Mouse (Mus musculus): ENCODE data around the gene Manf. TPM values are rescaled to one million over a fixed set of nuclear protein-coding genes. Genes with fewer than 3 reads are reported as not detected.

Manf gene
- polyA plus RNA-seq, 1 experiment from 2014 or later: 284 TPM

DNA sequence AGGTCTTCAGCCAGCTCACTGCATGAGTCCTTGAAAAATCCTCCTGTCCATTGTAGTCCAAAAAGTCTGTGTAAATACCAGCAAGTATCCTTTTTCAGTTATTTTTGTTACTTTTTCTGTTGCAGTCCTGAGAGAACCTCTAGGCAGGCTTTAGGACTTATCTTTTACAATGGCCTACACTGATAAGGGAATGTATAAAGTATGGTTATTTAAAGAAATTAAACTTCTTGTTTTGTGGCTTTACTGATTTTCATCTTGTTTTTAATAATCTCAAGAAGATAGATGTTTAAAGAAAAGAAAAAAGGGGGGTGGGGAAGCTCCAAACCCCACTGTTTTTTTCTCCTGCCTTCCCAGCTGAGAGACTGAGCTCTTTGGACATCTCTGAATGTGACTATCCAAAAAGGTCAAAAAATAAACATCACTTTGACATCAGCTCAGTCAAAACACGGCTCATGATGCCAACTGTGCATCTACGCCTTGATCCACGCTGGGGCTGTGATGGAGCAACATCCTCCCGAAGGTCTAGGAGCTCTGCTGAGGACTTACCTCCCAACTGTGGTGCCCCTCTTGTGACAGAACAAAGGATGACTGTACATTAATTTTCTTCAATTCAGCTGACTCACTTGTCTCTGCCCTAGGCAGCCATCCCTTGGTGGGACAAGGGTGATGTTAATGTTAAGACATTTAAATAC is 11.5 kb upstream of the Manf start:
- H3K9ac ChIP-seq (ENCODE audit: low read length): no peak overlapping the region
- WGBS: 71% methylated on average over 4 of the region's 4 CpGs
- ATAC-seq (ENCODE audit: insufficient read depth, low FRiP score, low TSS enrichment): no peak

DNA sequence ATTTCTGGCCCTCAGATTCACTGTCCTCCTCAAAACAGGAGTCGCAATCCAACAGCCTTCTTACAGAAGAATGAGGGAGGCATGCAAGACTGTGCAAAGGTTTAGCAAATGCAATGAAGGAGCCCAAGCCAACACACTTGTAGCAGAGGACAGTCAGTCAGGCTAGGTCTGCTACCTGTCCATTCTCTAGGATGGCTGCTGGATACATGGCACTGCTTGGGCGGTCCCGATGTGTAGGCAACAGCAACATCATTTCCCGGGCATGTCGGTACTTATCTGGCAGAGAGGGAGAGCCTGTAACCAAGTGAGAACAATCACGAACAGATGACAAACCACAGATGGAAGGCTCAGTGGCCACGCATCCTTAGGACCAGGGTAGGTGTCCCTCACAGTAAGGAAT is 9.8 kb upstream of the Manf start:
- H3K4me3 ChIP-seq (ENCODE audit: low read depth, low read length): no peak overlapping the region
- H3K9ac ChIP-seq (ENCODE audit: low read length): no peak overlapping the region
- no peak overlapping the region for H3K27ac ChIP-seq (ENCODE audit: low read depth, low read length)
- no peaks in the 10 kb centered on the region for H3K27me3 ChIP-seq (ENCODE audit: control insufficient read depth, insufficient read depth, low read length)
- no peaks in the 10 kb centered on the region for H3K36me3 ChIP-seq (ENCODE audit: control insufficient read depth, insufficient read depth, low read length)
- ATAC-seq (ENCODE audit: insufficient read depth, low FRiP score, low TSS enrichment) (no peak), DNase-seq (ENCODE audit: low spot score) (no peak)
- H3K9me3 ChIP-seq (ENCODE audit: control insufficient read depth, low read length): no peaks in the 10 kb centered on the region
- WGBS: 92% methylated on average over 7 of the region's 7 CpGs
- no peak overlapping the region for H3K4me2 ChIP-seq (ENCODE audit: low read depth)
- H3K4me1 ChIP-seq (ENCODE audit: control insufficient read depth, insufficient read depth, low read length): no peaks in the 10 kb centered on the region

More for the DNA sequence above, 11.5 kb upstream of the Manf start:
- no peaks in the 10 kb centered on the region for H3K27me3 ChIP-seq (ENCODE audit: control insufficient read depth, insufficient read depth, low read length)
- DNase-seq (ENCODE audit: low spot score): no peak
- no peak overlapping the region for H3K4me3 ChIP-seq (ENCODE audit: low read depth, low read length)
- H3K4me1 ChIP-seq (ENCODE audit: control insufficient read depth, insufficient read depth, low read length): no peaks in the 10 kb centered on the region
- H3K4me2 ChIP-seq (ENCODE audit: low read depth): no peak overlapping the region
- H3K27ac ChIP-seq (ENCODE audit: low read depth, low read length): no peak overlapping the region
- H3K36me3 ChIP-seq (ENCODE audit: control insufficient read depth, insufficient read depth, low read length): no peaks in the 10 kb centered on the region
- no peaks in the 10 kb centered on the region for H3K9me3 ChIP-seq (ENCODE audit: control insufficient read depth, low read length)

DNA sequence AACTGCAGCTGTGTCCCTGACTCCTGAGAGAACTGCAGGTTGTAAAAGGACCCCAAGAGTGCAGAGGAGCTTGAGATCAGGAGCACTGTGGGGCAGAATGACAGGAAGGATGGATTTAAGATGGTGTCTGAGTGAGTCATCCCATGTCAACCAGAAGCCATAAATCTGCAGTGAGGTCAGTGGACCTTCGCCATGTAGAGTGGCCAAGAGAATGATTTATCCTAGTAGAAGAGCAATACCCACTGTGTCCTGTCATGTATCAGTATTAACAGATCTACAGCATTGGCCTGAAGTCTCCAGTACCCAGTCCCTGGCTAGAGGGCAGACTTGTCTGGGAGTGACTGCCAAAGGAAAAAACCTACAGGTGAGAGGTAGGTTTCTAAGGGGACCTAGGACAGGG is 7.1 kb upstream of the Manf start:
- H3K27ac ChIP-seq (ENCODE audit: low read depth, low read length): no peak overlapping the region
- no peaks in the 10 kb centered on the region for H3K27me3 ChIP-seq (ENCODE audit: control insufficient read depth, insufficient read depth, low read length)
- no peaks in the 10 kb centered on the region for H3K4me1 ChIP-seq (ENCODE audit: control insufficient read depth, insufficient read depth, low read length)
- no peak overlapping the region for H3K9ac ChIP-seq (ENCODE audit: low read length)
- no peak overlapping the region for H3K4me3 ChIP-seq (ENCODE audit: low read depth, low read length)
- 82% methylated on average over 1 of the region's 1 CpGs for WGBS
- ATAC-seq (ENCODE audit: insufficient read depth, low FRiP score, low TSS enrichment) (no peak), DNase-seq (ENCODE audit: low spot score) (no peak)
- H3K4me2 ChIP-seq (ENCODE audit: low read depth): no peak overlapping the region
- H3K36me3 ChIP-seq (ENCODE audit: control insufficient read depth, insufficient read depth, low read length): no peaks in the 10 kb centered on the region
- no peaks in the 10 kb centered on the region for H3K9me3 ChIP-seq (ENCODE audit: control insufficient read depth, low read length)

DNA sequence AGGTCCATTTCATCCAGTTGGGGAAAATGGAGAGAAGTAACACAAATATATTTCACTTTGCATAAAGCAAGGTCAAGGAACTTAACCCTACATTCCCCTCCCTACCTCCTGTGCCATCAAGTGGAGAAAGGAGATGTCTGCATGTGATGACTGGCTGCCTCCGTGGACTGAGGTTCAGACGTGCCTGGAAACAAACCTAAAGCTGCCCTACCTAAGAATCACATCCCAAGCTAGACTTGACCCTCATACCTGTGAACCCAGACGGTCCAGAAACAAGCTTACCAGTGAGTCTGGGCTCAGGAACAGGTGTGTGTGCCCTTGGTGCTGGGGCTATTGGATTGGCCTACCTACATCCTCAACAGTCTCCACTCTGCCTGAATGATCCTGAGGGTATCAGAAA is 1.5 kb upstream of the Manf start:
- no peaks in the 10 kb centered on the region for H3K9me3 ChIP-seq (ENCODE audit: control insufficient read depth, low read length)
- peaks cover 10% of the 10 kb centered on the region for H3K36me3 ChIP-seq (ENCODE audit: control insufficient read depth, insufficient read depth, low read length)
- no peak overlapping the region for H3K4me3 ChIP-seq (ENCODE audit: low read depth, low read length)
- ATAC-seq (ENCODE audit: insufficient read depth, low FRiP score, low TSS enrichment) (no peak), DNase-seq (ENCODE audit: low spot score) (no peak)
- H3K27me3 ChIP-seq (ENCODE audit: control insufficient read depth, insufficient read depth, low read length): no peaks in the 10 kb centered on the region
- no peak overlapping the region for H3K27ac ChIP-seq (ENCODE audit: low read depth, low read length)
- WGBS: 57% methylated on average over 3 of the region's 3 CpGs
- no peak overlapping the region for H3K9ac ChIP-seq (ENCODE audit: low read length)
- H3K4me1 ChIP-seq (ENCODE audit: control insufficient read depth, insufficient read depth, low read length): peaks cover 12% of the 10 kb centered on the region
- peak overlapping the region; percentile 12; the same call in 1 of the 2 replicates for H3K4me2 ChIP-seq (ENCODE audit: low read depth)

GRCm38 (mm10) chr9:106892552-106892875 is 735 bp upstream of the Manf start:
- H3K36me3 ChIP-seq (ENCODE audit: control insufficient read depth, insufficient read depth, low read length): peaks cover 13% of the 10 kb centered on the region
- peak overlapping the region; percentile 97 for H3K9ac ChIP-seq (ENCODE audit: low read length)
- peak overlapping the region; percentile 92 for H3K4me3 ChIP-seq (ENCODE audit: low read depth, low read length)
- no peaks in the 10 kb centered on the region for H3K9me3 ChIP-seq (ENCODE audit: control insufficient read depth, low read length)
- H3K4me1 ChIP-seq (ENCODE audit: control insufficient read depth, insufficient read depth, low read length): peaks cover 12% of the 10 kb centered on the region
- DNase-seq (ENCODE audit: low spot score) (no peak), ATAC-seq (ENCODE audit: insufficient read depth, low FRiP score, low TSS enrichment) (no peak)
- H3K27me3 ChIP-seq (ENCODE audit: control insufficient read depth, insufficient read depth, low read length): no peaks in the 10 kb centered on the region
- 0% methylated on average over 9 of the region's 9 CpGs for WGBS
- peak overlapping the region; percentile 64 for H3K4me2 ChIP-seq (ENCODE audit: low read depth)
- peak overlapping the region; percentile 89 for H3K27ac ChIP-seq (ENCODE audit: low read depth, low read length)

DNA sequence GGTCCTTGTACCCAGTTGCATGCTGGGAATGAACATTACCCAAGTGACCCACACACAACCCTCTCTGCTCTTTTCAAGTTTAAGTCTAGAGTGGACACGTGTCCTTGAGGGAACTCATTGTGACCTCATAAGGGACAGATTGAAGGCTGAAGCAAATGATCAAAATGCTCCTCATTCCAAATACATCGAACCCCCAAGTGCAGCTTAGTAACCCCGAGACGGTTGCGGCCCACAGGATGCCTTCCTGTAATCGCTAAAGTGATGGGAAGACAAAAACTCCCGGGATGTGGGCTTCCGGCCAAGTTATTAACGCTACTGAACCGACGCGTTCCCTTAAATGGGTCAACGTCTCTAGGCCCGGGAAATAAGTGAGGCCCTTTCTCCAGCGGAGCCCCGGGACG is 438 bp downstream of the Manf start:
- Histone ChIP-seq H3K4me2 (ENCODE audit: low read depth) (peak overlapping the region; percentile 64), H3K36me3 (ENCODE audit: control insufficient read depth, insufficient read depth, low read length) (peaks cover 13% of the 10 kb centered on the region), H3K9me3 (ENCODE audit: control insufficient read depth, low read length) (no peaks in the 10 kb centered on the region), H3K9ac (ENCODE audit: low read length) (peak overlapping the region; percentile 97), H3K4me1 (ENCODE audit: control insufficient read depth, insufficient read depth, low read length) (peaks cover 15% of the 10 kb centered on the region), H3K4me3 (ENCODE audit: low read depth, low read length) (peak overlapping the region; percentile 92), H3K27ac (ENCODE audit: low read depth, low read length) (peak overlapping the region; percentile 78), H3K27me3 (ENCODE audit: control insufficient read depth, insufficient read depth, low read length) (no peaks in the 10 kb centered on the region)
- ATAC-seq (ENCODE audit: insufficient read depth, low FRiP score, low TSS enrichment): no peak
- WGBS: under 1% methylated on average over 17 of the region's 17 CpGs
- peak; percentile 25 for DNase-seq (ENCODE audit: low spot score)

DNA sequence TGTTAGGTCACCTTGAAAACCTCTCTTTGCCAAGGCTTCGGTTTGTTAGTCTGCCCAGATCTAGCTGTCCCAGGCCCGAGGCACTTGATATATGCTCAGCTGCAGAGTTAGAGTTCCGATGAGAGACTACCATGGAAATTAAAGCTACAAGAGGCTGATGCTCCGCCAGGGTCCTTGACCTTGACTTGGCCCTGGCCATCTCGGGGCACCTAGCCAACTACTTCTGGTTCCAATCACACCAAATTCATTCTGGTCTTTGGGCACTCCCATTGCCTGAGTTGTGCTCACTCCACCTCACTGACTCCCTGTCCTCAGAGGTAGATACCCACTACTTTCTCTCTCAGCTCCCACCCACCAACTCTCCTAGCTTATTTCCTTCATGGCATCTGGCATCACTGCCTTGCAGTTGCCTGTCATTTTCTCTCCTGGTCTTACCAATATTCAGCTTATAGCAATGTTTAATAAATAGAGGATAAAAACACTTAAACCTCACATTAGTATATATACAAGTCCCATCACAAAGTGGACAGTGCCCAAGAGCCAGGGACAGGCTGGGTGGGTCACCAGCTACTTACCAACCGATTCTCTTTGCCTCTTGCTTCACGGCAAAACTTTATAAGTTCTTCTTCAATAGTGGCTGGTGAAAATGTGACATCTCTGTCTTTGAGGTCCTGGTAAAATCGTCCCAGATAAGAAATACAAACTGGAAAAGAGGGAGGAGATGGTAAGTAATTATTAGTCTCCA is 1.1 kb downstream of the Manf start:
- Histone ChIP-seq H3K27me3 (ENCODE audit: control insufficient read depth, insufficient read depth, low read length) (no peaks in the 10 kb centered on the region), H3K4me1 (ENCODE audit: control insufficient read depth, insufficient read depth, low read length) (peaks cover 15% of the 10 kb centered on the region), H3K9ac (ENCODE audit: low read length) (peak overlapping the region; percentile 97), H3K4me2 (ENCODE audit: low read depth) (peak overlapping the region; percentile 64), H3K27ac (ENCODE audit: low read depth, low read length) (no peak overlapping the region), H3K36me3 (ENCODE audit: control insufficient read depth, insufficient read depth, low read length) (peaks cover 13% of the 10 kb centered on the region), H3K4me3 (ENCODE audit: low read depth, low read length) (peak overlapping the region; percentile 92), H3K9me3 (ENCODE audit: control insufficient read depth, low read length) (no peaks in the 10 kb centered on the region)
- WGBS: 71% methylated on average over 8 of the region's 8 CpGs
- DNase-seq (ENCODE audit: low spot score): no peak
- ATAC-seq (ENCODE audit: insufficient read depth, low FRiP score, low TSS enrichment): no peak

DNA sequence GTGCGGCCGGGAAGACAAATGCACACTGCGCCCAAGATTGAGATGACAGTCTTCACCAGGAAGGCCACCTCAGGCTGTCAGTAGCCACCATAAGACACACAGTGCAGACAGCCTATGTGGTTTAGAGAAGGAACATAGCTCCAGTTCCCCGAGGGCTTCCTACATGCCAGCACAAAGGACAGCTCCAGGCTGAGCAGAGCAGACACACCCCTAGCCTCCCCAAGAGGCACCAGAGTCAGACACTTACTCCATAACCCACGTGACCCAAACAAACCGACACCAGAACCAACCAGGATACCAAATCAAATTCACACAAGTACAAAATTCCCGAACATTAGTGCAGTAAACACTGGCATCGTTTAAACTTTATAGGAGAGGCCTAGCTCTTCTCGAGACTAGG is 2.5 kb downstream of the Manf start:
- Histone ChIP-seq H3K9ac (ENCODE audit: low read length) (no peak overlapping the region), H3K36me3 (ENCODE audit: control insufficient read depth, insufficient read depth, low read length) (peaks cover 15% of the 10 kb centered on the region), H3K27me3 (ENCODE audit: control insufficient read depth, insufficient read depth, low read length) (no peaks in the 10 kb centered on the region), H3K9me3 (ENCODE audit: control insufficient read depth, low read length) (no peaks in the 10 kb centered on the region), H3K4me2 (ENCODE audit: low read depth) (no peak overlapping the region), H3K4me3 (ENCODE audit: low read depth, low read length) (no peak overlapping the region), H3K4me1 (ENCODE audit: control insufficient read depth, insufficient read depth, low read length) (peaks cover 25% of the 10 kb centered on the region), H3K27ac (ENCODE audit: low read depth, low read length) (no peak overlapping the region)
- no peak for ATAC-seq (ENCODE audit: insufficient read depth, low FRiP score, low TSS enrichment)
- DNase-seq (ENCODE audit: low spot score): no peak
- 91% methylated on average over 9 of the region's 9 CpGs for WGBS

DNA sequence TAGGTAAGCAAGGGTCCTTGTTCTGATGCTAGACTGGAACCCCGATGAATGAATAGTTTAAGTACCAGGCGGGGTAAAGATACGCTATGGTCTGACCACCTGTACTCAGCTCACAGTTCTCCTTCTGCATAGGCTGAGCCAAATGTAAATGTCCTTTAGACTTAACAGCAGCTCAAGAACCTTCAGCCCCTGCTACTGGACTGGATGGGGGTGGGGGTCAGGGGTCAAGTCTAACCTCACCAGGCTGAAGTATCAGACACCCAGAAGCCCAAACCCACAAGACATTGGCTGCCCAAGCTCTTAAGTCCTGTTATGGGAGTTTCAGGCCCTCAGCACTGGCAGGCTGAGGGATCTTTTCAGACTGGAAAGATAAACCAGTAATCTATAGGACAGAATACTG is 3.4 kb downstream of the Manf start:
- WGBS: 88% methylated on average over 3 of the region's 3 CpGs
- ATAC-seq (ENCODE audit: insufficient read depth, low FRiP score, low TSS enrichment) (no peak), DNase-seq (ENCODE audit: low spot score) (no peak)
- H3K36me3 ChIP-seq (ENCODE audit: control insufficient read depth, insufficient read depth, low read length): peaks cover 15% of the 10 kb centered on the region
- H3K27me3 ChIP-seq (ENCODE audit: control insufficient read depth, insufficient read depth, low read length): no peaks in the 10 kb centered on the region
- no peak overlapping the region for H3K27ac ChIP-seq (ENCODE audit: low read depth, low read length)
- H3K9ac ChIP-seq (ENCODE audit: low read length): no peak overlapping the region
- no peaks in the 10 kb centered on the region for H3K9me3 ChIP-seq (ENCODE audit: control insufficient read depth, low read length)
- H3K4me3 ChIP-seq (ENCODE audit: low read depth, low read length): no peak overlapping the region
- peaks cover 31% of the 10 kb centered on the region for H3K4me1 ChIP-seq (ENCODE audit: control insufficient read depth, insufficient read depth, low read length)
- no peak overlapping the region for H3K4me2 ChIP-seq (ENCODE audit: low read depth)

Data from neural tube, embryonic 11.5 days (tissue).